Mouse (Mus musculus): Measurements from ENCODE around the gene Wfdc8.

DNA sequence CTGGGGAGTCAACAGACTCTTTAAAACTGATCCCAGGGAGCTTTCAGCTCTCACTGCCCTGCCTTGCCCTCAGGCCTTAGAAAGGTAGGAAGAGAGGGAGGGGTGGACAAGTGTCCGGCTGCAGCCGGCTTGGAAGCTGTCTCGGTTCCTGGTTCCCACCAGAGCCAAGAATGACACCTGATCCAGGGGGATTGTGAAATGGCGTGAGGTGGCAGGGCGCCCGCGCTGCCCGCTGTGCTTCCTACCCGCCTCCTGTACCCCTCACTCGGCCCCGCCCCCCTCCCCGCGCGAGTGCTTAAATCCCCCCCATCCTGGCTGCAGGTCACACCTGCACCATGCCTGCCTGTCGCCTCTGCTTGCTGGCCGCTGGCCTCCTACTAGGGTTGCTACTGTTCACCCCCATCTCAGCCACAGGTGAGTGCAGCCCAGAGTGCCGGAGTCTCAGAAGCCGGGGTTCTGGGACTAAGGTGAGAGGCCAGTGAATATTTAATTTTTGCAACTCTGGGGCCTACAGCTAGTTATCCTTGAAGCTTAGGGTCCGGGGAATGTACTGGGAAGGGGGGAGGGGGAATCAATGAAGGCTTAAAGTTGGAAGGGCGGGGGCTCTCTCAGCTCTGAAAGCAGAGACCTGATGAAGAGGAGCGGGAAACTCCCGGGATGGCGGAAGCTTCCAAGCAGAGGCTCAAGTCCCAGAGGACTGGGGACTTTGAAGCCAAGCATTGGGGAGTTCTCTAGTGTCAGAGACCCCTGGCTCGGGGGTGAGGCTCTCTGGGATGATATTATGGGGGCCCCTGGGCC is 50.8 kb downstream of the Wfdc8 start, which contains the start of gene Wfdc2:
- TF ChIP-seq POLR2A (IDR thresholded peaks at IDR 0.05; ENCODE audit: insufficient read depth, low read depth, low read length) (no peak), CTCF (IDR thresholded peaks at IDR 0.05) (no peak), EP300 (IDR thresholded peaks at IDR 0.05; ENCODE audit: insufficient read depth, low read depth, low read length) (no peak)

All from heart, adult 2 months (tissue).